In the genomic region with DNA sequence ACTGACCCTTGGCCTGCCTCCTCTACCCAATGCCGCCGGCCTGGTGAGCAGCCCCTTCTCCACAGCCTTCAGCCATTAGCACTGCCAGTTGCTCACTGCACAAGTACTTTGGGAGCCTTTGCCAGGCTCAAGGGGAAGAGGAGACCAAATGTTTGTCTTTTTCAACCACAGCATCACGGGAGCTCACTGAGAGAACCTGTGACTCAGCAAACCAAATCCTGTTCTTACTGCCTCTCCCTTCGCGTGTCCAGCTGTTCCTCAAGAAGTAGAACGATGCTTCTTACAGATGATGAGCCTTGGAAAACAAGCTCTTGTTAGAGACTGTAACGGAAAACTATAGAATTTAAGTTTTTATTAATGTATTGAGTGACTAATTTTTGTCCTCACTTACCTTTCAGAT, we compare ENCODE assay signal across 24 mouse cellular contexts. TPM values are rescaled to one million over a fixed set of nuclear protein-coding genes. Genes with fewer than 3 reads are reported as not detected.
DNase-seq lines count a peak whose midpoint lies in the region; ATAC-seq and TF ChIP-seq lines count a peak whose summit lies in the region.
"Had no signal": no experiment of that assay in that cellular context is flagged by ENCODE, and none has a peak within 500 bp of the region (broad histone marks: within the 10 kb centered on the region; RNA-seq: fewer than 3 reads in every experiment).

No protein-coding gene starts in this region.

- 89% methylated on average over 7 of the region's 7 CpGs for WGBS in heart, embryonic 11.5 days (ENCODE audit: insufficient replicate concordance)

- no peak for ATAC-seq in heart, embryonic 11.5 days (replicated peaks; ENCODE audit: insufficient number of reproducible peaks, low FRiP score, low TSS enrichment)
- ATAC-seq: forebrain, embryonic 14.5 days; forebrain, embryonic 16.5 days had no signal

- no peak overlapping the region for H3ac ChIP-seq in C2C12 (ENCODE audit: control insufficient read depth, insufficient read length, low read depth)

- H3K9me3 ChIP-seq in heart, embryonic 11.5 days (replicated peaks; ENCODE audit: control insufficient read depth, low read length), result no peaks in the 10 kb centered on the region
- H3K9me3 ChIP-seq: embryonic facial prominence, embryonic 13.5 days; embryonic facial prominence, embryonic 15.5 days; forebrain, embryonic 10.5 days; forebrain, embryonic 12.5 days had no signal

- no peak overlapping the region for H3K4me3 ChIP-seq in heart, embryonic 11.5 days (ENCODE audit: low read depth, low read length)
- H3K4me3 ChIP-seq in C2C12 (ENCODE audit: insufficient read depth, poor library complexity, severe bottlenecking), result no peak overlapping the region
- H3K4me3 ChIP-seq: embryonic facial prominence, embryonic 13.5 days; embryonic facial prominence, embryonic 15.5 days; erythroblast, embryonic 14.5 days; forebrain, embryonic 10.5 days; forebrain, embryonic 12.5 days had no signal

- peaks cover 10% of the 10 kb centered on the region for H3K36me3 ChIP-seq in heart, embryonic 11.5 days (ENCODE audit: control insufficient read depth, insufficient read depth, low read length)
- H3K36me3 ChIP-seq in C2C12 (ENCODE audit: control insufficient read depth, insufficient read depth), result peaks cover 54% of the 10 kb centered on the region

- no peak overlapping the region for H3K9ac ChIP-seq in heart, embryonic 11.5 days (ENCODE audit: low read depth, low read length)
- H3K9ac ChIP-seq: embryonic facial prominence, embryonic 13.5 days; embryonic facial prominence, embryonic 15.5 days; forebrain, embryonic 12.5 days had no signal

- no peak overlapping the region for H3K4me2 ChIP-seq in heart, embryonic 11.5 days
- H3K4me2 ChIP-seq: embryonic facial prominence, embryonic 13.5 days; embryonic facial prominence, embryonic 15.5 days; forebrain, embryonic 12.5 days had no signal

- DNase-seq in heart, adult 11 months, result peak; percentile 9
- peak; percentile 66 for DNase-seq in 3T3-L1 (ENCODE audit: low read depth, low spot score)
- peak; percentile 61 for DNase-seq in NIH3T3 (ENCODE audit: low read depth)
- DNase-seq in cerebellum, postnatal 36 days, result no peak
- DNase-seq in cerebellum, adult 9-10 months, result no peak
- DNase-seq: adrenal gland, adult 2 months; adrenal gland, postnatal 10 days; adrenal gland, postnatal 25 days; B cell, adult 2 months; cerebellum, adult 11 months; cerebellum, adult 18-20 months; cerebellum, adult 8-10 months; cerebellum, postnatal 10 days; cerebellum, postnatal 25 days; embryo, embryonic 11 days had no signal

- no peaks in the 10 kb centered on the region for H3K79me2 ChIP-seq in C2C12 (ENCODE audit: control insufficient read depth, insufficient read depth)

- H3K79me3 ChIP-seq in C2C12 (ENCODE audit: low read depth), result no peaks in the 10 kb centered on the region

- no peak for TF ChIP-seq CTCF in C2C12 (IDR thresholded peaks at IDR 0.05; ENCODE audit: control insufficient read depth, insufficient read depth, insufficient read length)

- no peaks in the 10 kb centered on the region for H3K27me3 ChIP-seq in heart, embryonic 11.5 days (ENCODE audit: control insufficient read depth, insufficient read depth, low read length)
- H3K27me3 ChIP-seq in C2C12 (ENCODE audit: control insufficient read depth, insufficient read depth, insufficient read length), result no peaks in the 10 kb centered on the region
- H3K27me3 ChIP-seq: embryonic facial prominence, embryonic 13.5 days; embryonic facial prominence, embryonic 15.5 days; forebrain, embryonic 12.5 days had no signal

- H3K27ac ChIP-seq in heart, embryonic 11.5 days (ENCODE audit: low read depth, low read length), result no peak overlapping the region
- H3K27ac ChIP-seq: embryonic facial prominence, embryonic 13.5 days; embryonic facial prominence, embryonic 15.5 days; forebrain, embryonic 10.5 days; forebrain, embryonic 12.5 days had no signal

- no peaks in the 10 kb centered on the region for H3K4me1 ChIP-seq in heart, embryonic 11.5 days (ENCODE audit: control insufficient read depth, insufficient read depth, low read length)
- H3K4me1 ChIP-seq: embryonic facial prominence, embryonic 15.5 days; forebrain, embryonic 10.5 days; forebrain, embryonic 12.5 days had no signal

TF ChIP-seq in C2C12, 6 proteins besides CTCF, POLR2A, EP300 and RAD21:
- TF ChIP-seq FOSL1 (IDR thresholded peaks at IDR 0.05; ENCODE audit: insufficient read depth, low read length, poor library complexity, severe bottlenecking) (no peak), MAX (IDR thresholded peaks at IDR 0.05) (no peak), MYOD1 (IDR thresholded peaks at IDR 0.05; ENCODE audit: control insufficient read depth, insufficient read length, low read depth) (peak; percentile 72), MYOG (IDR thresholded peaks at IDR 0.05; ENCODE audit: control insufficient read depth, extremely low read depth, insufficient read length) (no peak)

RNA-seq across cellular contexts. Expression of gene C530008M17Rik, which starts 12.1 kb away (rescaled TPM):
- 34.8 and 35.8 TPM in 2 replicates for polyA plus RNA-seq in heart, embryonic 11.5 days (2014; fragmentation: Nextera tagmentation; extraction: Ambion mirVana)
- 4.6 TPM for polyA plus RNA-seq in C2C12 (2012; fragmentation: generic; extraction: Trizol)

RNA-seq across cellular contexts. Expression of gene Cep135, which starts 55.7 kb away (rescaled TPM):
- polyA plus RNA-seq in heart, embryonic 11.5 days (2014; fragmentation: Nextera tagmentation; extraction: Ambion mirVana), result 9.0 and 9.6 TPM in 2 replicates
- 1.6 TPM for polyA plus RNA-seq in C2C12 (2012; fragmentation: generic; extraction: Trizol)

Comparison
In these comparisons a context has a peak if more than half of its experiments do, and no peak if none do; other contexts are left out.
1. DNase-seq: peak in heart, adult 11 months (single experiment), 3T3-L1 (single experiment) and NIH3T3 (single experiment); none in cerebellum, postnatal 36 days (0 of 2) and cerebellum, adult 9-10 months (single experiment).